Mouse (Mus musculus): Measurements from ENCODE around the gene Scube1. TPM values are rescaled to one million over a fixed set of nuclear protein-coding genes. Genes with fewer than 3 reads are reported as not detected.

The Scube1 gene
- polyA plus RNA-seq, 1 experiment from 2014 or later = 8.7 TPM

- Histone ChIP-seq H3K36me3 (ENCODE audit: control insufficient read depth, insufficient read depth, low read length) (no peaks in the 10 kb centered on the region), H3K27ac (ENCODE audit: low read length) (no peak overlapping the region), H3K27me3 (ENCODE audit: control insufficient read depth, insufficient read depth, low read depth, low read length) (no peaks in the 10 kb centered on the region), H3K9me3 (replicated peaks; ENCODE audit: control insufficient read depth, low read length, poor library complexity, severe bottlenecking) (no peaks in the 10 kb centered on the region), H3K4me3 (ENCODE audit: low read depth, low read length) (no peak overlapping the region), H3K4me1 (ENCODE audit: control insufficient read depth, insufficient read depth, low read length) (peaks cover 12% of the 10 kb centered on the region), H3K4me2 (ENCODE audit: low read length) (no peak overlapping the region), H3K9ac (ENCODE audit: low read depth, low read length) (no peak overlapping the region)
- 52% methylated on average over 14 of the region's 14 CpGs for WGBS
- ATAC-seq = no peak
Measured at GRCm38 (mm10) chr15:83696681-83697381, 28.0 kb downstream of the Scube1 start.

GRCm38 (mm10) chr15:83695159-83695558 is 29.7 kb downstream of the Scube1 start:
- Histone ChIP-seq H3K9me3 (replicated peaks; ENCODE audit: control insufficient read depth, low read length, poor library complexity, severe bottlenecking) (no peaks in the 10 kb centered on the region), H3K36me3 (ENCODE audit: control insufficient read depth, insufficient read depth, low read length) (no peaks in the 10 kb centered on the region), H3K27ac (ENCODE audit: low read length) (no peak overlapping the region), H3K4me3 (ENCODE audit: low read depth, low read length) (no peak overlapping the region), H3K4me1 (ENCODE audit: control insufficient read depth, insufficient read depth, low read length) (peaks cover 6% of the 10 kb centered on the region), H3K9ac (ENCODE audit: low read depth, low read length) (no peak overlapping the region), H3K4me2 (ENCODE audit: low read length) (no peak overlapping the region), H3K27me3 (ENCODE audit: control insufficient read depth, insufficient read depth, low read depth, low read length) (no peaks in the 10 kb centered on the region)
- WGBS = 90% methylated on average over 11 of the region's 11 CpGs
- no peak for ATAC-seq

- Histone ChIP-seq H3K36me3 (ENCODE audit: control insufficient read depth, insufficient read depth, low read length) (no peaks in the 10 kb centered on the region), H3K9ac (ENCODE audit: low read depth, low read length) (no peak overlapping the region), H3K9me3 (replicated peaks; ENCODE audit: control insufficient read depth, low read length, poor library complexity, severe bottlenecking) (no peaks in the 10 kb centered on the region), H3K4me2 (ENCODE audit: low read length) (no peak overlapping the region), H3K4me3 (ENCODE audit: low read depth, low read length) (no peak overlapping the region), H3K27me3 (ENCODE audit: control insufficient read depth, insufficient read depth, low read depth, low read length) (no peaks in the 10 kb centered on the region), H3K4me1 (ENCODE audit: control insufficient read depth, insufficient read depth, low read length) (no peaks in the 10 kb centered on the region), H3K27ac (ENCODE audit: low read length) (no peak overlapping the region)
- no peak for ATAC-seq
- WGBS = 55% methylated on average over 8 of the region's 8 CpGs
Measured at GRCm38 (mm10) chr15:83691901-83692361, 32.9 kb downstream of the Scube1 start.

- no peaks in the 10 kb centered on the region for H3K4me1 ChIP-seq (ENCODE audit: control insufficient read depth, insufficient read depth, low read length)
- H3K4me2 ChIP-seq (ENCODE audit: low read length) = no peak overlapping the region
- H3K9me3 ChIP-seq (replicated peaks; ENCODE audit: control insufficient read depth, low read length, poor library complexity, severe bottlenecking) = no peaks in the 10 kb centered on the region
- H3K36me3 ChIP-seq (ENCODE audit: control insufficient read depth, insufficient read depth, low read length) = no peaks in the 10 kb centered on the region
- H3K27me3 ChIP-seq (ENCODE audit: control insufficient read depth, insufficient read depth, low read depth, low read length) = no peaks in the 10 kb centered on the region
- ATAC-seq = no peak
- H3K27ac ChIP-seq (ENCODE audit: low read length) = no peak overlapping the region
- H3K4me3 ChIP-seq (ENCODE audit: low read depth, low read length) = no peak overlapping the region
- H3K9ac ChIP-seq (ENCODE audit: low read depth, low read length) = no peak overlapping the region
- 91% methylated on average over 12 of the region's 12 CpGs for WGBS
Measured at GRCm38 (mm10) chr15:83689946-83690345, 34.9 kb downstream of the Scube1 start.

- no peak overlapping the region for H3K4me2 ChIP-seq (ENCODE audit: low read length)
- H3K27me3 ChIP-seq (ENCODE audit: control insufficient read depth, insufficient read depth, low read depth, low read length) = peaks cover 2% of the 10 kb centered on the region; the same call in 1 of the 2 replicates
- H3K4me1 ChIP-seq (ENCODE audit: control insufficient read depth, insufficient read depth, low read length) = no peaks in the 10 kb centered on the region
- no peak for ATAC-seq
- WGBS = 56% methylated on average over 9 of the region's 9 CpGs
- H3K4me3 ChIP-seq (ENCODE audit: low read depth, low read length) = no peak overlapping the region
- H3K36me3 ChIP-seq (ENCODE audit: control insufficient read depth, insufficient read depth, low read length) = no peaks in the 10 kb centered on the region
- H3K27ac ChIP-seq (ENCODE audit: low read length) = no peak overlapping the region
- no peaks in the 10 kb centered on the region for H3K9me3 ChIP-seq (replicated peaks; ENCODE audit: control insufficient read depth, low read length, poor library complexity, severe bottlenecking)
- H3K9ac ChIP-seq (ENCODE audit: low read depth, low read length) = no peak overlapping the region
Measured at GRCm38 (mm10) chr15:83686601-83687000, 38.2 kb downstream of the Scube1 start.

- no peak for ATAC-seq
- 100% methylated on average over 3 of the region's 3 CpGs for WGBS
- H3K27me3 ChIP-seq (ENCODE audit: control insufficient read depth, insufficient read depth, low read depth, low read length) = peaks cover 2% of the 10 kb centered on the region; the same call in 1 of the 2 replicates
- H3K36me3 ChIP-seq (ENCODE audit: control insufficient read depth, insufficient read depth, low read length) = no peaks in the 10 kb centered on the region
- H3K27ac ChIP-seq (ENCODE audit: low read length) = no peak overlapping the region
- H3K4me1 ChIP-seq (ENCODE audit: control insufficient read depth, insufficient read depth, low read length) = no peaks in the 10 kb centered on the region
- H3K9me3 ChIP-seq (replicated peaks; ENCODE audit: control insufficient read depth, low read length, poor library complexity, severe bottlenecking) = no peaks in the 10 kb centered on the region
- no peak overlapping the region for H3K4me2 ChIP-seq (ENCODE audit: low read length)
- no peak overlapping the region for H3K4me3 ChIP-seq (ENCODE audit: low read depth, low read length)
- H3K9ac ChIP-seq (ENCODE audit: low read depth, low read length) = no peak overlapping the region
Measured at GRCm38 (mm10) chr15:83685950-83686349, 38.9 kb downstream of the Scube1 start.

GRCm38 (mm10) chr15:83683051-83683561 is 41.7 kb downstream of the Scube1 start:
- no peaks in the 10 kb centered on the region for H3K36me3 ChIP-seq (ENCODE audit: control insufficient read depth, insufficient read depth, low read length)
- 70% methylated on average over 15 of the region's 15 CpGs for WGBS
- no peak for ATAC-seq
- H3K27ac ChIP-seq (ENCODE audit: low read length) = no peak overlapping the region
- H3K27me3 ChIP-seq (ENCODE audit: control insufficient read depth, insufficient read depth, low read depth, low read length) = peaks cover 2% of the 10 kb centered on the region; the same call in 1 of the 2 replicates
- no peaks in the 10 kb centered on the region for H3K9me3 ChIP-seq (replicated peaks; ENCODE audit: control insufficient read depth, low read length, poor library complexity, severe bottlenecking)
- H3K9ac ChIP-seq (ENCODE audit: low read depth, low read length) = no peak overlapping the region
- H3K4me1 ChIP-seq (ENCODE audit: control insufficient read depth, insufficient read depth, low read length) = peaks cover 9% of the 10 kb centered on the region
- H3K4me3 ChIP-seq (ENCODE audit: low read depth, low read length) = no peak overlapping the region
- no peak overlapping the region for H3K4me2 ChIP-seq (ENCODE audit: low read length)

- H3K4me1 ChIP-seq (ENCODE audit: control insufficient read depth, insufficient read depth, low read length) = peaks cover 12% of the 10 kb centered on the region
- H3K9ac ChIP-seq (ENCODE audit: low read depth, low read length) = no peak overlapping the region
- 87% methylated on average over 7 of the region's 7 CpGs for WGBS
- ATAC-seq = no peak
- no peak overlapping the region for H3K4me2 ChIP-seq (ENCODE audit: low read length)
- H3K9me3 ChIP-seq (replicated peaks; ENCODE audit: control insufficient read depth, low read length, poor library complexity, severe bottlenecking) = no peaks in the 10 kb centered on the region
- no peaks in the 10 kb centered on the region for H3K36me3 ChIP-seq (ENCODE audit: control insufficient read depth, insufficient read depth, low read length)
- H3K4me3 ChIP-seq (ENCODE audit: low read depth, low read length) = no peak overlapping the region
- no peak overlapping the region for H3K27ac ChIP-seq (ENCODE audit: low read length)
- H3K27me3 ChIP-seq (ENCODE audit: control insufficient read depth, insufficient read depth, low read depth, low read length) = peaks cover 2% of the 10 kb centered on the region; the same call in 1 of the 2 replicates
Measured at GRCm38 (mm10) chr15:83680300-83680699, 44.5 kb downstream of the Scube1 start.

GRCm38 (mm10) chr15:83679729-83680128 is 45.1 kb downstream of the Scube1 start:
- 81% methylated on average over 5 of the region's 5 CpGs for WGBS
- H3K27me3 ChIP-seq (ENCODE audit: control insufficient read depth, insufficient read depth, low read depth, low read length) = peaks cover 2% of the 10 kb centered on the region; the same call in 1 of the 2 replicates
- no peaks in the 10 kb centered on the region for H3K9me3 ChIP-seq (replicated peaks; ENCODE audit: control insufficient read depth, low read length, poor library complexity, severe bottlenecking)
- no peak overlapping the region for H3K9ac ChIP-seq (ENCODE audit: low read depth, low read length)
- peaks cover 12% of the 10 kb centered on the region for H3K4me1 ChIP-seq (ENCODE audit: control insufficient read depth, insufficient read depth, low read length)
- no peak overlapping the region for H3K4me3 ChIP-seq (ENCODE audit: low read depth, low read length)
- no peak overlapping the region for H3K4me2 ChIP-seq (ENCODE audit: low read length)
- ATAC-seq = no peak
- H3K27ac ChIP-seq (ENCODE audit: low read length) = no peak overlapping the region
- H3K36me3 ChIP-seq (ENCODE audit: control insufficient read depth, insufficient read depth, low read length) = no peaks in the 10 kb centered on the region
